Mouse (Mus musculus): Measurements from ENCODE around the gene Taar5. TPM values are rescaled to one million over a fixed set of nuclear protein-coding genes. Genes with fewer than 3 reads are reported as not detected.

The Taar5 gene
- total RNA-seq, 2 experiments from 2014 or later, result not detected

- no peak for ATAC-seq (ENCODE audit: poor library complexity, severe bottlenecking)
These were observed 36.5 kb downstream of the Taar5 start for GRCm38 (mm10) chr10:24007034-24007433.

- no peak for ATAC-seq (ENCODE audit: poor library complexity, severe bottlenecking)
These were observed 37.6 kb downstream of the Taar5 start for GRCm38 (mm10) chr10:24008143-24008542.

Other genes with a start within 250 kb of the Taar5 start
- gene Rps12, start 183.4 kb upstream of the Taar5 start, total RNA-seq (2015), result 3,100 and 3,214 TPM in 2 replicates
- gene Rps12, start 183.4 kb upstream of the Taar5 start, total RNA-seq (2017), result 812 and 986 TPM in 2 replicates
- 0.18 and 0.34 TPM in 2 replicates for gene Slc18b1, start 173.7 kb upstream of the Taar5 start, total RNA-seq (2015)
- gene Slc18b1, start 173.7 kb upstream of the Taar5 start, total RNA-seq (2017), result 0.37 TPM in 1 of 2 replicates, not detected in the other
- 2.2 and 4.3 TPM in 2 replicates for gene Vnn3, start 119.2 kb upstream of the Taar5 start, total RNA-seq (2015)
- gene Vnn3, start 119.2 kb upstream of the Taar5 start, total RNA-seq (2017), result 7.4 and 11.0 TPM in 2 replicates
- not detected in 2 replicates for gene Vnn1, start 76.0 kb upstream of the Taar5 start, total RNA-seq (2015)
- not detected in 2 replicates for gene Vnn1, start 76.0 kb upstream of the Taar5 start, total RNA-seq (2017)
- gene Taar1, start 50.4 kb upstream of the Taar5 start, total RNA-seq (2015), result not detected in 2 replicates
- not detected in 2 replicates for gene Taar1, start 50.4 kb upstream of the Taar5 start, total RNA-seq (2017)
- gene Taar2, start 32.1 kb upstream of the Taar5 start, total RNA-seq (2015), result not detected in 2 replicates
- gene Taar2, start 32.1 kb upstream of the Taar5 start, total RNA-seq (2017), result not detected in 2 replicates
- gene Taar3, start 21.1 kb upstream of the Taar5 start, total RNA-seq (2015), result not detected in 2 replicates
- not detected in 2 replicates for gene Taar3, start 21.1 kb upstream of the Taar5 start, total RNA-seq (2017)
- gene Taar4, start 10.2 kb upstream of the Taar5 start, total RNA-seq (2015), result not detected in 2 replicates
- gene Taar4, start 10.2 kb upstream of the Taar5 start, total RNA-seq (2017), result not detected in 2 replicates
- not detected in 2 replicates for gene Taar6, start 14.9 kb downstream of the Taar5 start, total RNA-seq (2015)
- not detected in 2 replicates for gene Taar6, start 14.9 kb downstream of the Taar5 start, total RNA-seq (2017)
- gene Taar7a, start 22.8 kb downstream of the Taar5 start, total RNA-seq (2015), result not detected in 2 replicates
- gene Taar7a, start 22.8 kb downstream of the Taar5 start, total RNA-seq (2017), result not detected in 2 replicates
- not detected in 2 replicates for gene Taar7b, start 29.2 kb downstream of the Taar5 start, total RNA-seq (2015)
- not detected in 2 replicates for gene Taar7b, start 29.2 kb downstream of the Taar5 start, total RNA-seq (2017)
- not detected in 2 replicates for gene Taar7d, start 56.5 kb downstream of the Taar5 start, total RNA-seq (2015)
- not detected in 2 replicates for gene Taar7d, start 56.5 kb downstream of the Taar5 start, total RNA-seq (2017)
- not detected in 2 replicates for gene Taar7e, start 66.9 kb downstream of the Taar5 start, total RNA-seq (2015)
- gene Taar7e, start 66.9 kb downstream of the Taar5 start, total RNA-seq (2017), result not detected in 2 replicates
- not detected in 2 replicates for gene Taar7f, start 78.8 kb downstream of the Taar5 start, total RNA-seq (2015)
- gene Taar7f, start 78.8 kb downstream of the Taar5 start, total RNA-seq (2017), result not detected in 2 replicates
- gene Taar8a, start 105.8 kb downstream of the Taar5 start, total RNA-seq (2015), result not detected in 2 replicates
- not detected in 2 replicates for gene Taar8a, start 105.8 kb downstream of the Taar5 start, total RNA-seq (2017)
- not detected in 2 replicates for gene Taar8b, start 121.6 kb downstream of the Taar5 start, total RNA-seq (2015)
- gene Taar8b, start 121.6 kb downstream of the Taar5 start, total RNA-seq (2017), result not detected in 2 replicates
- not detected in 2 replicates for gene Taar8c, start 131.2 kb downstream of the Taar5 start, total RNA-seq (2015)
- gene Taar8c, start 131.2 kb downstream of the Taar5 start, total RNA-seq (2017), result not detected in 2 replicates
- gene Taar9, start 138.8 kb downstream of the Taar5 start, total RNA-seq (2015), result not detected in 2 replicates
- not detected in 2 replicates for gene Taar9, start 138.8 kb downstream of the Taar5 start, total RNA-seq (2017)
- gene Stx7, start 178.6 kb downstream of the Taar5 start, total RNA-seq (2015), result 163 and 174 TPM in 2 replicates
- 174 and 189 TPM in 2 replicates for gene Stx7, start 178.6 kb downstream of the Taar5 start, total RNA-seq (2017)